Mouse (Mus musculus): Measurements from ENCODE around the gene Eif1.
"Not testable (repeated sequence)": the region's sequence is repeated elsewhere in the genome, so short reads cannot be mapped to it uniquely, and the experiment has no call there.

Gene Eif1

DNA sequence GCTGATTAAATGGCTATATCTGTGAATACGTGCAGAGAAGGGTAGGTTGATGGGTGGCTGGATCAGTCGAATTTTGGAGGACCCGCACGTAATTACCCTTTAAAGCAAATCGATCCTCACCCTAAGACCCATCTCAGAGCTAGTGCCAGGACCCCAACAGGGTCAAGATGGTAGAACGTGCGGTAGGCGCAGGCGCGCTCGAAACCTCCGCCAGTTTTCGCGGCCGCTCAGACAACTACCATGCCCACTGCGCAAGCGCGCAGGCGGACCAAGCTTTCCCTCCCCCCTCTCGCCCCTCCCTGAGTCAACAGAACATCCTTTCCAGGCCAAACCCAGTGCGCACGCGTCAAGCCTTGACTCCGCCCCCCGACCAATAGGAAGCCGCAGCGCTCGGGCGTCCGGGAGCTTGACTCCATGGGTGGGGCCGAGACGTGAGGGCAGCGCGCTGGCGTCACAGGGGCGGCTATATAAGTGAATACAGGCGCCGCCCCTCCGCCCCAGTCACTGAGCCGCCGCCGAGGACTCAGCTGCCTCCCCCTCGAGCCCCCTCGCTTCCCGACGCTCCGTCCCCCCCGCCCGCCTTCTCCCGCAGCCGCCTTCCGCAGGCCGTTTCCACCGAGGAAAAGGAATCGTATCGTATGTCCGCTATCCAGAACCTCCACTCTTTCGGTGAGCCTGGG lies at the start of gene Eif1:
TSS of gene Eif1 (plus strand) at position 394 of the 680 bp plus-strand sequence.
- peak; percentile 100 for DNase-seq

DNA sequence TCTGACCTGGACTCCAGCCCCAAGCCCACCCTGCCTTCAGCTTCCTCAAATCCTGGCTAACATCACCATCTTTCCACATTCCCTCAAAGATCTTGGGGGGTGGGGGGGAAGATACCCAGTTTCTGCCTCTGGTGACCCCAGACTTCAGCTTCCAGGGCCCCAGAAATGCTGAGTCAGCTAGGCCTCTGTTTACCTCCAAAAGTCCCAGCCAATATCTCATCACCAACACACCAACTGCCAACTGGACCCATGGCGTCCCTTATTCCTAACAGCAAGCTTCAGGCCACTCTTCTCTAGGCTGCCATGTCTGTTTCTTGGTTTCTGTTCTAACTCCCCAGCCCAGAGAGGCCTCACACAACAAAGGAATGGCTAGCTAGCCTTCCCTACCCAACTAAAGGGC lies 47.8 kb upstream of the Eif1 start:
- no peak for DNase-seq

- DNase-seq = no peak
These were observed 45.0 kb upstream of the Eif1 start for GRCm38 (mm10) chr11:100274719-100275118.

- DNase-seq = no peak
These were observed 44.2 kb upstream of the Eif1 start for GRCm38 (mm10) chr11:100275466-100275865.

GRCm38 (mm10) chr11:100277726-100278480 lies 41.8 kb upstream of the Eif1 start:
- DNase-seq = no peak

DNA sequence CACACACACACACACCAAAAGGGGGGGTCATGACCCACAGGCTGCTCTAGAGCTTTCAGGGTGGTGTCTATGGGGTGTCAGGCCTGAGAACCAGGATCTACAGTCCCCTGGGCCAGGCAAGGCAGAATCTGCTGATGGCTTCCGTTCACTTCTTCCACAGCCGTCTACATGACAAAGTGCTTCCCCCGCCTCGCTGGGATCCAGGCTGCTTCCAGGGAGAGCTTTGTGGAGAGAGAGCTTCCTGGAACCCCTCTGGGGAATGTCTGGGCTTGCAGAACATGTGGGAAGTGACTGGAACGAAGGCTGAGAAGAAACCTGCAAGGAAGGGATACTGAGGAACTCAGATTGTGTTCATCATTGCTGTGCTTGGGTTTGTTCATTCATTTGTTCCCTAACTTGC lies 40.9 kb upstream of the Eif1 start:
- no peak for DNase-seq

DNA sequence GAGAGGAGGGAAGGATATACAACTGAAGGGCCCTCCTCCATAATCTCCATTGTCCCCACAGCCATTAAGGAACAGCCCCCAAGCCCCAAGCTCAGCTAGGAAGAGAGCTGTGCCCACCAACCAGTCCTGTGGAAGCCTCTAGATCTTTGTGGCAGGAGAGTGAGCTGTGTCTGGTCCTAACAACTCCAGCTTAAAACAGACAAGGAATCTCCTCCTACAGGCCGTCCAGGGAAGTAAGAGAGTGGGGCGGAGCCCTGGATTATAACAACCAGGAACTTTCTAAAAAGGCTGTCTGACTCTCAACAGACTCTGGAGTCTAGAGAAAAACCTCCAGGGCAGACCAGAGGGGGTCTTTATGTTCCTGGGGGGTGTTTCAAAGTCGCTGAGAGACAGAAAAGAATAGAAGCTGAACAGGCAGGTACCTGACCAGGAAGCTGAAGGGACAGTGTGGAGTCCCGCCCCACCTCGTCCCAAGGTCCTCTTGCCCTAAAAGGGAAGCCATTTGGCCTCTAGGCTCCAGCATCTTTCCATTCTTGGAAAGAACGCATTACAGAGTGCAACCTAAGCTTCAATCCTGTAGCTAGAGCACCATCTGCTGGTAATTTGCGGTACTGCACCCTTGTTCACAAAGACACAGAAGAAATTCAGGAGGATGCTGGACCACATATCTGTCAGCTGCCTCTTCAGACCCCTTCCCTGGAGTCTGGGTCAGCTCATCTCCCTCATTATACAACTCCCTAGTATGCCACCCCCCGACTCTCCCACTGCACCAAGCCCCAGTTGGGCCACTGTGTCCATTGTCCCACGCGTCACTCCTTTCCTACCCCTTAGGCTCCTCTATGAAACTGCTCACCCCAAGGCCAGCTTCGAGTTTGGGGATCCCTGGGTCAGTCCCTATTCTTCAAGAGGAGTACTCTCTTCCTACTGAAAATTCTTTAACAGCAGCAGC lies 37.8 kb upstream of the Eif1 start:
- peak; percentile 77 to 89 for DNase-seq

- DNase-seq = peak; percentile 74
These were observed 37.1 kb upstream of the Eif1 start for GRCm38 (mm10) chr11:100282549-100282948.

- DNase-seq = no peak
These were observed 34.7 kb upstream of the Eif1 start for GRCm38 (mm10) chr11:100284988-100285387.

DNA sequence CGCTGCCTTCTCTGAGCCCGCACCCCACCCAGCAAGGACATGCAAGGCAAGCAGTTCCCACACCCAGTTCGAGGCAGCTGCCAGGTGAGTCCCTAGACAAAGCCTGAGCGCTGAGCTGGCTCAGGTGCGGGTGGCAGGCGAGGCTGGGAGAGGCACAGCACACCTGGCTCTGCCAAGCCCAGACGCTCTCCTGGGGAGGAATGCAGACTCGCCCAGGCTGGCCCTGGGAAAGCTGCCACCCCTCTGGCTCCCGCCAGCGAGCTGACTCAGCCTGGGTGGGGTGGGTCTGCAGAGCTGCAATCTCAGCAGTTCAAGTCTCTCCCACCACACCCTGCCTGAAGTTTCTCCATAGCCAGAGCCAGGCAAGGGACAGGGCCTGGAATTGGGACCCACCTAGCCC lies 32.7 kb upstream of the Eif1 start:
- DNase-seq = no peak

GRCm38 (mm10) chr11:100288942-100289341 lies 30.7 kb upstream of the Eif1 start:
- DNase-seq = no peak

- DNase-seq = no peak
These were observed 29.4 kb upstream of the Eif1 start for GRCm38 (mm10) chr11:100290235-100290634.

DNA sequence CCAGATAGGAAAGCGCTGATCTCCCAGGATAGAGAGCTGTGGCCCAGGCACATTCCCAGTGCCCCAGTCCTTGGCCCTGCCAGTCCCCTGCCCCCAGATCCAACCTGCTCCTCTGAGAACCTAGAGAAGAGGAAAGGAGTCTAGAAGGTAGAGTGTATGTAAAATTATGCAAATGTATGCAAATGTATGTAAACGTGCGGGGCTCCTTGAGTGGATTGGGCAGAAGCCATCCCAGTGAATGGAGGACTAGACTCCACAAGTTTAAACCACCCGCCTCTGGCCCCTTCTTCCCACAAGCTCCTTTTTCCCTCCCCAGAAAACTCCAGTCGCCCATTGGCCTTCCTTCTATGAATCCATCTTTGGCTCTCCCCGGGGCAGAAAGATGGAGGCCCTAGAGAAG lies 26.8 kb upstream of the Eif1 start:
- DNase-seq = no peak

GRCm38 (mm10) chr11:100295308-100295707 lies 24.4 kb upstream of the Eif1 start:
- DNase-seq = peak; percentile 78 to 82

DNA sequence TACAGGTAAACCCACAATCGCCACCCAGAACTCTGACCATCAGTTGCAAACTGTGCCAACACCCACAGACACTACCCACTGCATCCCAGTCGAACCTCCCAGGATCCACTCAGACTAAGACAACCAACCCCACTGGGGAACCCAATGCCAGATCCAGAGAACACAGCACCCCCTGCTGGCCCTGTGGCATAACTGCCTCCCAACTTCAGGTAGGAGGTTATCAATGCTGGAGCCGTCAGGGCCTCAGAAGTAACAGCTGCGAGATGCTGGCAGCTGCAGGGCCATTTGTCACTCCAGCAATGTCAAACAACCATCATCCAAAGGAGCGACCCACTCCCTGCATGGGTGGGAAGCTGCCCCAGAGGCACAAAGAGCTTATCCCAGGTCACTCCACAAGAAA lies 21.9 kb upstream of the Eif1 start:
- peak in 1 of 2 experiments; percentile 5 for DNase-seq

DNA sequence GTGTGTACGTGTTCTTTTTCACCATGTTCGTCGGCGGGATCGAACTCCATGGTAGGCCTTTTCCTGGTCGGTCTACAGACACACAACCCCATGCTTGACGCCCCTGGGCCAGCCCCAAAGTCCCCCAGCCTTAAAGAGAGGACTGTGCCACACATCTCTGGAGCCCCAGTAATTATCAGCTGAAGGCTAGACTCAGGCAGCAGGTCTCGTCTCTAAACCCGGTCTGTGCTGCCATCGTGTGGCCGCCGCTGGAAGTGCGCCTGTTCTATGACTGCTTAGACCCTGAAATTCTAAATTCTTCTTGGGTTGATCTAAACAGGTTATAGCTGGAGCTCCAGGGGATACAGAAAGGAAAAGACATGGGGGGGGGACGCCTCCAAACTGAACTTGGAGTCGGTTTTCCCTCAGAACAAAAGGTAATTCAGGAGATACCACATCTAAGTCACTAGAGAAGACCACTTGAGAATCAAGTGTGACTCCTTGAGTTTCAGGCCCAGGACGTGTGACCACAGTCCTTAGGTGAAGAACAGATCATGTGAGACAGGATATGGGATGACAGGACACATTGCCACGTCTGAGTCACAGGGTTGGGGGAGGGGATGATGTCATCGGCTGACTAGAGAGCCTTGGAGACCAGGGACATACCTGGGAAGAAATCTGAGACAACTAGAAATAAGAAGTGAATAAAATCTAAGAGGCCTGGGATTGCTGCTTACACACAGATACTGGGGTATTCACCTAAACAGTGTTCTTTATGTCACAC lies 21.2 kb upstream of the Eif1 start:
- peak; percentile 84 to 89 for DNase-seq

DNA sequence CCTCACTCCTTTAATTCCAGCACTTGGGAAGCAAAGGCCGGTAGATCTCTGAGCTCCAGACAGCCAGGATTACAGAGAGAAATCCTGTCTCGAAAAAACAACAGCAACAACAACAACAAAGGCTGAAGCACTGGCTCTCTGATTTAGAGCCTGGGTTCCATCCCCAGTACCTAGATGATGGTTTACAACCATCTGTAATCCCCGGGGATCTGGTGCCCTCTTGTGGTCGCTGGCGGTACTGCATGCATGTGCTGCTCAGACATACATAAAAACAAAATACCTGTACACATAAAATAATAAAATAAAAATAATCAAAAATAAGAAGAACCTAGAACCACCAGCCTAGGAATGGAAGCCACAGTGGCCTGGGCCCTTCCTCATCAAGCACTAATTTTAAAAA lies 19.4 kb upstream of the Eif1 start:
- peak; percentile 74 to 77 for DNase-seq

GRCm38 (mm10) chr11:100301292-100301691 lies 18.4 kb upstream of the Eif1 start:
- DNase-seq = no peak

DNA sequence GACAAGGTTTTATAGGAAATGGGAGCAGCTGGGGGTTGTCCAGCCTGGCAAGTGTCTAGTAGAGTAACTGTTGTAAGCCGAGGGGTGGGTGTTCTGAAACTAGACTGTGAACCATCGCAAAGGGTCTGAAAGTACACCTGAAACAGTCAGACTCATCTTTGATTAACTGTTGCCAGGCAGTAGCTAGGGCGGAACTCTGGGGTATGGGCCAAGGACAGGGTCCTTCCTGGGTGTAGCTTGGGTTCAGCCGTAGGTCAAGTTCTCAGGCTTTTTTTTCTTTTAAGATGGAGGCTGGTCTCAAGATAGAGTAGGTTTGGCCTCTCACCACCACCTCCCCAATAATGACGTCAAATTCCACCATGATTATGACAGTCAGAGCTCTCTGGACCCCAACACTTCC lies 11.8 kb upstream of the Eif1 start:
- DNase-seq = no peak

- not testable (repeated sequence) for DNase-seq
These were observed 11.0 kb upstream of the Eif1 start for GRCm38 (mm10) chr11:100308672-100309071.

- no peak for DNase-seq
These were observed 8.0 kb upstream of the Eif1 start for GRCm38 (mm10) chr11:100311656-100312055.

DNA sequence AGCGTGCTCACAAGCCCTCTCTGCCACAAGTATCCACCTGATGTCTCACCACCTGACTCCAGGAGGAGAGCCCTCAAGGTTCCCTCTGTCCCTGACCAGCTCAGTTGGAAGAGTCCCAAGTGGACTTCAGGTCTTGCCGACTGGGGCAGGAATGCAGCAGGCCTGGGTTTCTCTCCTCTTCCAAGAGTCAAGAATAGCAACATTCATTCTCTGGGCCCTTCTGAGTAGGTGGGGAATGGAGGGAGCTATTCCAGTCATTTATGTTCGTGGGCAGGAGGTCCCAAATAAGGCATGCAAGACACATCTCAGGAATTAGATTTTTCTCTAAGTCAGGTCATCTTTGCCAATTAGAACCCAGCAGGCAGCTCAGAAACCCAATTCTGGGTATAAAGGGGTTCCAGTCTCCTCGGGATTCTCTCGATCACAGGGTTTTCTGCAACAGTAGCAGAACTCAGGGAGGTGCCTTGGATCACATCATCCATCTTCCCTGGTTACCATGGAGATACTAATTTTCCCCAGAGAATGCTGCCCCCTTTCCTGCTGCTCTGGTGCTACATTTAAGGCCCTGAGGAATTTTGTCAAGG lies 7.5 kb upstream of the Eif1 start:
- DNase-seq = no peak

All from cerebellum, postnatal 36 days (tissue).